Mouse (Mus musculus): ENCODE results near the gene Sh3pxd2b. TPM values are rescaled to one million over a fixed set of nuclear protein-coding genes. Genes with fewer than 3 reads are reported as not detected.
"Not testable (repeated sequence)": the region's sequence is repeated elsewhere in the genome, so short reads cannot be mapped to it uniquely, and the experiment has no call there.

The Sh3pxd2b gene
- polyA plus RNA-seq (2014; fragmentation: Nextera tagmentation; extraction: Ambion mirVana): 20.0 and 23.1 TPM in 2 replicates

DNA sequence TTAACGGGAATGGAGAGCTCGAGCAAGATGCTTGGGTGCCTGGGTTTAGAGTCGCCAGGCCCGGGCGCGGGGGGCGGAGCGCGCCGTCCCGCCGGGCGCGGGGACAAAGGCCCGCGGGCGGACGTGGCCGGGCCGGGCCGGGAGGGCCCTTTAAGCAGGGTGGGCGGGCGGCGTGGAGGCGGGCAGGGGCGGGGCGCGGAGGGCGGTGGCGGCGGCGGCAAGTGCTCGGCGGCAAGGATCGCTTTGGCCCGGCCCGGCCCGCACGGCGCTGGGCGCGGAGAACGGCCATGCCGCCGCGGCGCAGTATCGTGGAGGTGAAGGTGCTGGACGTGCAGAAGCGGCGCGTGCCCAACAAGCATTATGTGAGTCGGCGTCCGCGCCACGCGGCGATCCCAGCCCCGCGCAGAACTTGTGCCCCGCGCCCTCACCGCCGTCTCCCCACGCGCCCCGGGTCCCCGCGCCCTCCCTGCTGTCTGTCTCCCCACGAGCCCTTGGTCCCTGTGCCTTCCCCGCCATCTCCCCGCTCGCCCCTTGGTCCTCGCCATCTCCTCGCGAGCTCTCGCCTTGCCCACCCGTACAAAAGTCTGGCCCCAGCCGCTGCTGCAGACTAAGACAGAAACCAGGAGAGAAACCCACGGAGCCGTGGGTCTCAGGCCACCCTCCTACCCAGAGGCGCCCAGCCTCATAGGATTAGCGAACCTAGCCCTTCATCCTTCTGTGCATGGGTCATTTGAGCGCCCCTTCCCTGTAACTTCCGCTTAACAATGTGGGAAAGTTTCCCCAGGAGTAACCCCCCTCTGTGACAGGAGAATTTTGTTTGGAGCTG, at the start of gene Sh3pxd2b:
Gene Sh3pxd2b (plus strand): TSS at position 214 of the 826 bp plus-strand sequence.
- DNase-seq (ENCODE audit: low spot score): peak; percentile 81
- Histone ChIP-seq H3K4me2 (ENCODE audit: low read length) (peak within 1 kb of the TSS; percentile 81), H3K4me1 (replicated peaks; ENCODE audit: control insufficient read depth, insufficient read depth, low read length) (peaks cover 24% of the 10 kb centered on the region), H3K9ac (ENCODE audit: low read length) (peak within 1 kb of the TSS; percentile 85), H3K9me3 (ENCODE audit: control insufficient read depth, low read length) (no peaks in the 10 kb centered on the region), H3K36me3 (ENCODE audit: control insufficient read depth, insufficient read depth, low read length) (peaks cover 24% of the 10 kb centered on the region), H3K27ac (ENCODE audit: low read depth) (peak within 1 kb of the TSS; percentile 79), H3K4me3 (ENCODE audit: low read depth, low read length) (peak within 1 kb of the TSS; percentile 83), H3K27me3 (replicated peaks; ENCODE audit: control insufficient read depth, insufficient read depth, low read length) (no peaks in the 10 kb centered on the region)
- under 1% methylated on average over 79 of the region's 86 CpGs for WGBS
- ATAC-seq (replicated peaks; ENCODE audit: low FRiP score, low TSS enrichment, low read depth): peak; percentile 72

DNA sequence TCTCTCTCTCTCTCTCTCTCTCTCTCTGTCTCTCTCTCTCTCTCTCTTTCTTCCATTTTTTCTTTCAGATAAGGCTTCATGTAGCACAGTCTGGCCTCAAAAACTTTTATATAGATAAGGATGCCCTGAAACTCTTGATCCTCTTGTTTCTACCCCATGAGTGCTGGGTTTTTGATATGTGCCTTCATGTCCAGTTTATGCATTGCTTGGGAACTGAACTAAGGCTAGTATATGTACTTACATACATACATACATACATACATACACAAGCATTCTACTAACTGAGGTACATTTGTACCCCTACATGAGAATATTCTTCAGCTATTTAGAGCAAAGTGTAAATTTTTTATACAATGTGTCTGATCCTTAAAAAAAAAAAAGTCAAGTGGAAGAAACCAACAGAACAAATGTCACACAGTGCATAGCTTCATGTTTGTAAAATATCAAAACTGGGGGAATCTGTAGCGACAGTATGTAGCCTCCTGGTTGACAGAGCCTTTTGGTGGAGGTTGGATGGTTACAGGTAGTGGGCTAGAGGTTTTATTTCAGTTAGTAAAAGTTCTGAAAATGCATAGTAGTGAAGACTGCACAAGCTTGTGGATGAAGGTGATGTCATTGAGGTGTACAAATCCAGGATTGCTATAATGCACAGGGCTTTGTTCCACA, 49.6 kb upstream of the Sh3pxd2b start:
- H3K27me3 ChIP-seq (replicated peaks; ENCODE audit: control insufficient read depth, insufficient read depth, low read length): peaks cover 9% of the 10 kb centered on the region; the same call in 1 of the 2 replicates
- no peaks in the 10 kb centered on the region for H3K36me3 ChIP-seq (ENCODE audit: control insufficient read depth, insufficient read depth, low read length)
- ATAC-seq (replicated peaks; ENCODE audit: low FRiP score, low TSS enrichment, low read depth) (no peak), DNase-seq (ENCODE audit: low spot score) (no peak)
- H3K9me3 ChIP-seq (ENCODE audit: control insufficient read depth, low read length): no peaks in the 10 kb centered on the region
- H3K4me3 ChIP-seq (ENCODE audit: low read depth, low read length): no peak overlapping the region
- 88% methylated on average over 1 of the region's 1 CpGs for WGBS
- H3K9ac ChIP-seq (ENCODE audit: low read length): no peak overlapping the region
- no peak overlapping the region for H3K27ac ChIP-seq (ENCODE audit: low read depth)
- H3K4me2 ChIP-seq (ENCODE audit: low read length): no peak overlapping the region
- H3K4me1 ChIP-seq (replicated peaks; ENCODE audit: control insufficient read depth, insufficient read depth, low read length): no peaks in the 10 kb centered on the region

DNA sequence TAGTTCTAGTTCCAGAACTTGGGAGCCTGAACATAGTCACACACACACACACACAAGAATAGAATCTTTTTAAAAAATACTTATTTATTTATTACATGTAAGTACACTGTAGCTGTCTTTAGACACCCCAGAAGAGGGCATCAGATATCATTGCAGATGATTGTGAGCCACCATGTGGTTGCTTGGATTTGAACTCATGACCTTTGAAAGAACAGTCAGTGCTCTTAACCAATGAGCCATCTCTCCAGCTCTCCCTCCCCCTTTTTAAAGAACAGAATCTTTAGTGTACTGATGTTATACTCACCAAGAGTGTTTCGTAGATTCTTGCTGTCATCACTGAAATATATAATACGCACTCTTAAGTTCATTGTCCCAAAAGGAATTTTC, 49.1 kb upstream of the Sh3pxd2b start:
- H3K27ac ChIP-seq (ENCODE audit: low read depth): no peak overlapping the region
- WGBS: 95% methylated on average over 2 of the region's 2 CpGs
- no peaks in the 10 kb centered on the region for H3K36me3 ChIP-seq (ENCODE audit: control insufficient read depth, insufficient read depth, low read length)
- DNase-seq (ENCODE audit: low spot score) (no peak), ATAC-seq (replicated peaks; ENCODE audit: low FRiP score, low TSS enrichment, low read depth) (no peak)
- no peak overlapping the region for H3K9ac ChIP-seq (ENCODE audit: low read length)
- no peaks in the 10 kb centered on the region for H3K9me3 ChIP-seq (ENCODE audit: control insufficient read depth, low read length)
- H3K4me2 ChIP-seq (ENCODE audit: low read length): no peak overlapping the region
- peaks cover 9% of the 10 kb centered on the region; the same call in 1 of the 2 replicates for H3K27me3 ChIP-seq (replicated peaks; ENCODE audit: control insufficient read depth, insufficient read depth, low read length)
- H3K4me1 ChIP-seq (replicated peaks; ENCODE audit: control insufficient read depth, insufficient read depth, low read length): no peaks in the 10 kb centered on the region
- H3K4me3 ChIP-seq (ENCODE audit: low read depth, low read length): no peak overlapping the region

DNA sequence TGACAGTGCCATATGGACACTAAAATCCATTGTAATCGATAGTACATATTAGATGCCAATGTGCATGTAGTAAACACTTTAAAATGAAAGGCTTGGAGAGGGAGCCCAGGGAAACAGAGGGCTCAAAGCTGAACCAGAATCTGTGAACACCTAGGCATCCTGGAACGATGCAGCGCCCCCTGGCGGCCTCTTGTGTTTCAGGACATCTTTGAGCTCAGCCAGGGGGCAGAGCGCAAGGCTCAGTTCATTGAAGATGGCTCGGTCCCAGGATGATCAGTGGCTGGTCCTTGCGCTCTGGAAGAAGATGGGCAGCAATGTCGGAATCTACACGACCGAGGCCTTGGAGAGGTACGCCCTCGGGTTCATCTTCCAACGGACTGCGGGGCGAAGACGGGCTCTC, 47.8 kb upstream of the Sh3pxd2b start, which contains the start of gene Hbq1a:
Gene Hbq1a (plus strand): TSS at position 205 of the 400 bp plus-strand sequence.
- ATAC-seq (replicated peaks; ENCODE audit: low FRiP score, low TSS enrichment, low read depth) (0 out of 2 replicates have a peak, but pooled peaks have one; percentile 30), DNase-seq (ENCODE audit: low spot score) (peak; percentile 73)
- not testable (repeated sequence) for H3K27me3 ChIP-seq (replicated peaks; ENCODE audit: control insufficient read depth, insufficient read depth, low read length); H3K9me3 ChIP-seq (ENCODE audit: control insufficient read depth, low read length); H3K9ac ChIP-seq (ENCODE audit: low read length); H3K4me3 ChIP-seq (ENCODE audit: low read depth, low read length); H3K4me1 ChIP-seq (replicated peaks; ENCODE audit: control insufficient read depth, insufficient read depth, low read length); H3K27ac ChIP-seq (ENCODE audit: low read depth); H3K36me3 ChIP-seq (ENCODE audit: control insufficient read depth, insufficient read depth, low read length)
- 4% methylated on average over 16 of the region's 16 CpGs for WGBS
- peak within 1 kb of the TSS; percentile 41 for H3K4me2 ChIP-seq (ENCODE audit: low read length)

DNA sequence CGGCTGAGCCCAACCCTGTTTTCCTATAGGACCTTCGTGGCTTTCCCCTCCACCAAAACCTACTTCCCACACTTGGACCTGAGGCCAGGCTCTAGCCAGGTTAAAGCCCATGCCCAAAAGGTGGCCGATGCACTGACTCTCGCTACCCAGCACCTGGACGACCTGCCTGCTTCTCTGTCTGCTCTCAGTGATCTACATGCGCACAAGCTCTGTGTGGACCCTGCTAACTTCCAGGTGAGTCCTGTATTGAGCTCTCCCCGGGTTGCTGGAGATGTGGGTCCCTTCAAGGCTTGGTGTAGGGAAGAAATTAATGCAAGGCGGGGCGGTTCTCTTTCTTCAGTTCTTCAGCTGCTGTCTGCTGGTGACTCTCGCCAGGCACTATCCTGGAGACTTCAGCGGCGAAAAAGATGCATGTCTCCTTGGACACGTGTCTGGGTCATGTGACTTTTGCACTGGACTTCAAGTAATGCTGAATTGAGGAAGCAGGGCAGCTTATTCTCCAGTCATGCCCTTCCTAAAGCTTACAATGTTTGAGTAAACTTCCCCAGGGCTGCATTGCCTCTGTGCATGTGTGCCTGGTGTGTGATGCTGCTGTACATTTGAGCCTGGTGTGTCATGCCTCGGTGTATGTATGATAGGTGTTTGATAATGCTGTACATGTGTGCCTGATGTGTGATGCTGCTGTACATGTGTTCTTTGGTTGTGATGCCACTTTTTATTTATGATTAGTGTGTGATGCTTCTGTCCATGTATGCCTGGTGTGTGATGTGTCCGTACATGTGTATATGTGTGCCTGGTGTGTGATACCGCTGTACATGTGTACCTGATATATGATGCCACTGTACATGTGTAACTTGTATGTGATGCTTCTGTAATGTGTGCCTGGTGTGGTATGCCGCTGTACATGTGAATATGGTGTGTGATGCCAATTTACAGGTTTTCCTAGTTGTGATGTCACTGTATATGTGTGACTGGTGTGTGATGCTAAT, 47.0 kb upstream of the Sh3pxd2b start:
- Histone ChIP-seq H3K9ac (ENCODE audit: low read length) (no peak overlapping the region), H3K36me3 (ENCODE audit: control insufficient read depth, insufficient read depth, low read length) (no peaks in the 10 kb centered on the region), H3K27ac (ENCODE audit: low read depth) (no peak overlapping the region), H3K27me3 (replicated peaks; ENCODE audit: control insufficient read depth, insufficient read depth, low read length) (peaks cover 7% of the 10 kb centered on the region; the same call in 1 of the 2 replicates), H3K4me1 (replicated peaks; ENCODE audit: control insufficient read depth, insufficient read depth, low read length) (no peaks in the 10 kb centered on the region), H3K9me3 (ENCODE audit: control insufficient read depth, low read length) (no peaks in the 10 kb centered on the region), H3K4me2 (ENCODE audit: low read length) (peak overlapping the region; percentile 41), H3K4me3 (ENCODE audit: low read depth, low read length) (no peak overlapping the region)
- ATAC-seq (replicated peaks; ENCODE audit: low FRiP score, low TSS enrichment, low read depth): no peak
- peak; percentile 57 for DNase-seq (ENCODE audit: low spot score)
- WGBS: 47% methylated on average over 14 of the region's 17 CpGs

DNA sequence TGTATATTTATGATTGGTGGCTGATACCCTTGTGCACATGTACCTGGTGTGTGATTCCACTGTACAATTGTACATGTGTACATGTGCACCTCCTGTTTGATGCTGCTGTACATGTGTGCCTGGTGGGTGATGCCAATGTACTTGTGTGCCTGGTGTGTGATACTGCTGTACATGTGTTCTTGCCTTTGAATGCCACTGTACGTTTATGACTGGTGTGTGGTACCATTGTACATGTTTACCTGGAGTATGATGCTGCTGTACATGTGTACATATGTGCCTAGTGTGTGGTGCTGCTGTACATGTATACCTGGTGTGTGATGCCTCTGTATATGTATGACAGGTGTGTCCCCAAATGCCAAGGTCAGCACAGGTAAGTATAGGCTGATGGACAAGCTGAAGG, 46.1 kb upstream of the Sh3pxd2b start:
- Histone ChIP-seq H3K4me2 (ENCODE audit: low read length) (no peak overlapping the region), H3K9ac (ENCODE audit: low read length) (no peak overlapping the region), H3K27ac (ENCODE audit: low read depth) (no peak overlapping the region), H3K4me1 (replicated peaks; ENCODE audit: control insufficient read depth, insufficient read depth, low read length) (no peaks in the 10 kb centered on the region), H3K27me3 (replicated peaks; ENCODE audit: control insufficient read depth, insufficient read depth, low read length) (peaks cover 7% of the 10 kb centered on the region; the same call in 1 of the 2 replicates), H3K9me3 (ENCODE audit: control insufficient read depth, low read length) (no peaks in the 10 kb centered on the region), H3K4me3 (ENCODE audit: low read depth, low read length) (no peak overlapping the region), H3K36me3 (ENCODE audit: control insufficient read depth, insufficient read depth, low read length) (no peaks in the 10 kb centered on the region)
- no peak for DNase-seq (ENCODE audit: low spot score)
- WGBS: 70% methylated on average over 1 of the region's 1 CpGs
- no peak for ATAC-seq (replicated peaks; ENCODE audit: low FRiP score, low TSS enrichment, low read depth)

DNA sequence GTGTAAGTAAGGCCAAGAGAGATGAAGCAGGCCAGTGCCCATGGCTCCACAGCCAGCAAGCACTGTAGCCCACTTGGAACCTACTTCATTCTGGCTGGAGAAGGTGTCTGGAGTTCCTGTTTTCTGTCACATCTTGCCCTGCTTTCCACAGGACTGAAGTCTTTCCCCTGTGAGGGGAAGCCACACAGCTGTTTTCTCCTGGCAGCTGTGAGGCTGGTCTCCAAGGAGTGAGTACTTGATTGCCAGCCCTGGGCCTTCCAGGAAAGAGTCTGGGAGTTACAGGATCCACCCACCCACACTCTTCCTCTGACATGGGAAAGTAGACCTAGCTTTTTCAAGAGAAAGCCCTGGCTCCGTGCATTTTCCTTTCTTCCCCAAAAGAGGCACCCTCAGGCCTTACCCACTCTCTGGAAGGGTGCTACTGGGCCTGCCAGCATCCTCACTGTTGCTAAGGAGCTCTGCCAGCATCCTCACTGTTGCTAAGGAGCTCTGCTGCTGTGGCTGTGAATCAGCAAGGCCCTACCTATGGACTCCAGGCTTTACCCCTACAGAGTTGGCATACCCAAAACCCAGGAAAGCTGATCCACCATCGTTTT, 44.7 kb upstream of the Sh3pxd2b start:
- WGBS: 48% methylated on average over 2 of the region's 2 CpGs
- no peak overlapping the region for H3K4me3 ChIP-seq (ENCODE audit: low read depth, low read length)
- no peaks in the 10 kb centered on the region for H3K4me1 ChIP-seq (replicated peaks; ENCODE audit: control insufficient read depth, insufficient read depth, low read length)
- DNase-seq (ENCODE audit: low spot score): no peak
- H3K27ac ChIP-seq (ENCODE audit: low read depth): no peak overlapping the region
- H3K27me3 ChIP-seq (replicated peaks; ENCODE audit: control insufficient read depth, insufficient read depth, low read length): peaks cover 7% of the 10 kb centered on the region; the same call in 1 of the 2 replicates
- no peaks in the 10 kb centered on the region for H3K9me3 ChIP-seq (ENCODE audit: control insufficient read depth, low read length)
- ATAC-seq (replicated peaks; ENCODE audit: low FRiP score, low TSS enrichment, low read depth): no peak
- no peak overlapping the region for H3K9ac ChIP-seq (ENCODE audit: low read length)
- H3K36me3 ChIP-seq (ENCODE audit: control insufficient read depth, insufficient read depth, low read length): no peaks in the 10 kb centered on the region
- H3K4me2 ChIP-seq (ENCODE audit: low read length): no peak overlapping the region

DNA sequence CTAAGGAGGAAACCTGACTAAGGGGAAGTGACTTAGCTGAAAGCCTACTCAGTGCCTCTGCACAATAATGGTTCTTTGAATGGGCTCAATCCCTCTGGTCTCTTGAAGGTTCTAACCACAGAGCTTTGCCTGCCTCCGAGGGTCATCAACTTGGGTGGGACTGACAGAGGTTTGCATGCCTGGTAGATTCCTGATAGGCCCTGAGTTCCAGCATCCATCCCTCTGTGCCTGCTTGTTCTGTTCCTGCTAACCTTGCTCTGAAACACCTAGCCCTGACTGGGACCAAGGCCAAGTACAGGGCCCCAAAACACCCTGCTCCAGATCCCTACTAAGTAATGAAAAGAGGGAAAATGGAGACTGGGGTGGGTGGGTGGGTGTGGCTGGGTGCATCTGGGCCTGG, 44.2 kb upstream of the Sh3pxd2b start:
- Histone ChIP-seq H3K9ac (ENCODE audit: low read length) (no peak overlapping the region), H3K4me1 (replicated peaks; ENCODE audit: control insufficient read depth, insufficient read depth, low read length) (no peaks in the 10 kb centered on the region), H3K27me3 (replicated peaks; ENCODE audit: control insufficient read depth, insufficient read depth, low read length) (peaks cover 7% of the 10 kb centered on the region; the same call in 1 of the 2 replicates), H3K36me3 (ENCODE audit: control insufficient read depth, insufficient read depth, low read length) (no peaks in the 10 kb centered on the region), H3K4me3 (ENCODE audit: low read depth, low read length) (no peak overlapping the region), H3K9me3 (ENCODE audit: control insufficient read depth, low read length) (no peaks in the 10 kb centered on the region), H3K27ac (ENCODE audit: low read depth) (no peak overlapping the region), H3K4me2 (ENCODE audit: low read length) (no peak overlapping the region)
- 80% methylated on average over 1 of the region's 1 CpGs for WGBS
- no peak for ATAC-seq (replicated peaks; ENCODE audit: low FRiP score, low TSS enrichment, low read depth)
- DNase-seq (ENCODE audit: low spot score): no peak
